Mouse (Mus musculus): ENCODE data around the gene Csnk2a2. TPM values are rescaled to one million over a fixed set of nuclear protein-coding genes. Genes with fewer than 3 reads are reported as not detected.

Gene Csnk2a2
- polyA plus RNA-seq, 1 experiment, result 18.2 TPM

- DNase-seq (ENCODE audit: low read depth), result no peak
Observed at GRCm38 (mm10) chr8:95487800-95488697, 1.8 kb downstream of the Csnk2a2 start.

- no peak for DNase-seq (ENCODE audit: low read depth)
Observed at GRCm38 (mm10) chr8:95470008-95470407, 19.8 kb downstream of the Csnk2a2 start.

- DNase-seq (ENCODE audit: low read depth), result no peak
Observed at GRCm38 (mm10) chr8:95468995-95469394, 20.8 kb downstream of the Csnk2a2 start.

DNA sequence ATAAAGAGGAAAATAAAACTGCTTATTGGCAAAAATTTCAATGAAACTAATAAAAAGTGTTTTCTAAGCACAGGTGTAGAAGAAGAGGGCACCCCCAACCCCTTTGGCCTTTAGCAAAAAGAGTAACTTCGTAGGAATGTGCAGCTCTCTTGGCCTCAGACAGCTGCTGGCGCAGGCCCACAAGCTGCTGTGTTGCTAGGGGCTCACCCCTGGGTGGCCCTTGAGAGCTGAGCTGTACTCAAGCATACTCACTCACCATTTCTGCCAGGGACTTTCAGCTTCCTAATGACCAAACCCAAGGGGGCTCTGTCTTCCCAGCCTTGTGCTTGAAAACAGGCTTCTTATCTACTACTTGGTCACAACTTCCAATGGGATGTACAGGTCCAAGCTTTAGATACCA, 23.3 kb downstream of the Csnk2a2 start:
- DNase-seq (ENCODE audit: low read depth), result no peak

DNA sequence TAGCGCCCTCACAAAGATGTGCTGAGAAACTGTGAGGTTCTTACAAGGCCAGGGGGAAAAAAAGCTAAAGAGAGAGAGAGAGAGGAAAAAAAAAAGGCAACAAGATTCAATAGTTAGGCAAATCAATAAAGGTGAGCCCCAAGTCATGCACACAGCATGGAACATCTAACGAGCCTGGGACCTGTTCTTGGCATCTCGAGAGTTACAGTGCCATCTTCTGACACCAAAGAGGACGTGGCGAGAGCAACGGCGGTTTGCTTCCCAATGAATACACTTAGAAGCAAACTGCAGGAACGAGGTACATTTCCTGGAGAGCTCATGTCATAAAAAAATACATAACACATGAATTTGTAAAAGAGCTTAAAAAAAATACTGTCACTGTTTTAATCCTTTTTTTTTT, 37.3 kb downstream of the Csnk2a2 start:
- DNase-seq (ENCODE audit: low read depth), result no peak

- DNase-seq (ENCODE audit: low read depth), result no peak
Observed at GRCm38 (mm10) chr8:95450271-95450670, 39.6 kb downstream of the Csnk2a2 start.

DNA sequence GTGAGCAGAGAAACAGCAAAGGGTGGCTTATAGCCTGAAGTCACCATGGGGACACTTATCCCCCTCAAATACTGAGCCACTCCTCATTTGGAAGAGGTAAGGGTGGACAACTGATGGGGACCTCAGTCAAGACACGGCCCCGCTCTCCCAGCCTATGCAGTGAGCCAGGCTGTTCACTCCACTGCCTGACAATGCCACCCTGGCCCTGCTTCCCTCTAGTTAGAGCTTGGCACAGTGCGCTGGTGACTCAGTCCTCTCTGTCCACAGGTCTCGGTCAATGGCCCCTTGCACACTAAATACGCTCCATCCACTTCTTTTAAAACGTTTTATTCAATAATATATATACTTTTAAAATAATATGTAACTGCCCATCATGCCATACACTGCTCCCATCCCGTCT, 42.2 kb downstream of the Csnk2a2 start:
- no peak for DNase-seq (ENCODE audit: low read depth)

DNA sequence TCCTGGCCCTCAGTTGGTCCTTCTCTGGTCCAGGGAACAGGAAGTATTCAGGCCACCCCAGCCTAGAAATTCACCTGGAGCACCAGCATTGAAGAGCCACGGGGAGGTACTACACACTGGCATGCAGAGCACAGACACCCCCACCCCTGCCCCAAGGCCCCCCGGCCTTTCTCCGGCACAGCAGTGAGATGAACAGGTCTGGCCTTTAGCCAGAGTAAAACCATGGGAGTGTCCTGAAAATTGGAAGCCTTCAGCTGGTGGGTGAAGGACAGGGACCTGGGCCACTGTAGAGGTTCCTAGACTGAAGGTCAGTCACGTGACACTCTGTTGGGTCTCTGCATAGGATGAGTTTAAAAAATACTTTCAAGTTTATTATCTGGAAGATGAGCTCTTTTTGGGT, 44.8 kb downstream of the Csnk2a2 start:
- no peak for DNase-seq (ENCODE audit: low read depth)

- DNase-seq (ENCODE audit: low read depth), result no peak
Observed at GRCm38 (mm10) chr8:95441491-95442039, 48.3 kb downstream of the Csnk2a2 start.

DNA sequence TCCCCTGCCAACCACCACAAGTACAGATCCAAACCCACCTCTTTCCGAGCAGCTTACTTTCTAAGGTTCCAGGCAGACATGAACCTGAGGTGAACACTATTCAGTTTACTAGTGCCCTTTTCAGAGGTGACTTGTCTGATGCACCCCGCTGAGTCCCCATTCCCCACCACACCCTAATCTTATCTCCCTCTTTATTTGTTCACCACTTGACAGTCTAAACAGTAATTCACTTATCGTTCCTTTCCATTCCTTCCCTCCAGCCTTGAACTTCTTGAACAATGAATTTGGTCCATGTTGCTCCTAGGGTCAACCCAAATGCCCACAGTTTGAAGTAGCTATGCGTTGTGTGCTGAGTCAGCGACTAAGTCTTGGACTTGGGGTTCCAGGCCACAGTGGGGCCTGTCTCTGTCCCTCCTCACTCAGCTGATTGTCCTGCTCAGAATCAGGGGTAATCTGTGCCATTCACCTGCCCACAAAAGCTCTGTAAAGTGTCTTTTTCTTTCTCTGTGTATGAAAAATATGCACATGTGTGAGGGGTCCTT, 49.6 kb downstream of the Csnk2a2 start:
- no peak for DNase-seq (ENCODE audit: low read depth)

- no peak for DNase-seq (ENCODE audit: low read depth)
Observed at GRCm38 (mm10) chr8:95439421-95439820, 50.4 kb downstream of the Csnk2a2 start.

- no peak for DNase-seq (ENCODE audit: low read depth)
Observed at GRCm38 (mm10) chr8:95437341-95437992, 52.4 kb downstream of the Csnk2a2 start.

- DNase-seq (ENCODE audit: low read depth), result no peak
Observed at GRCm38 (mm10) chr8:95435930-95436329, 53.9 kb downstream of the Csnk2a2 start.

GRCm38 (mm10) chr8:95435471-95435870, 54.4 kb downstream of the Csnk2a2 start:
- no peak for DNase-seq (ENCODE audit: low read depth)

DNA sequence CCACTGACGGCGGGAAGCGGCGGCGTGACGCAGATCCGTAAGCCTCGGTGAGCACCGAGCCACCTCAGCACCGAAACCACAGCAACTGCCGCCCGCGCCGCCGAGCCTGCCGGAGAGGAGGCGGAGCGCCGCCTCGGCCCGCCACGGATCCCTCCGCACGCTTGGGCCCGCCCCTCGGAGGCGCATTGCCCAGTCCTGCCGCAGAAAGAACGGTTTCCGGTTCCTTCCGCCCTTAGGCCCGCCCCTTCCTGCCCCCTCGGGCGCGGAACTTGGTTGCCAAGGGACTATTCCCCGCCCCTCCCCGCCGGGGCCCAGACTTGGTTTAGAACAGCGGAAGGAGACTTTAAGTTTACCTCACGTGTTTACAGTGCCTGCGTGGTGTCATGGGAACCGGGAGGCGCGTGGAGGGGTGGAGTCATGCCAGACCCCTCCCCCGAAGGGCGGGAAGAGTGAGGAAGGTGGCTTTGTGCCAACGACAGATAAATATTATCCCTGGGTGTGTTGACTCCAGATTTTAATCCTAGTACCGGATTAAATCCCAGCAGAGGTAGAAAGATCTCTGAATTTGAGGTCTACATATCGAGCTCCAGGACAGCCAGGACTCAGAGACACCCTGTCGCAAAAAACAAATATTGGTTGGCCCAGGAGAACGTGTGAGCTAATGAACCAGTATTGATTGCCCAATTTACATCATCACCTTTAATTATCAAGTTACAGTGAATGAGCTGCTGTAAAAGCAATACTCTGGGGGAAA, 55.0 kb downstream of the Csnk2a2 start, which contains the start of gene Cfap20:
Gene Cfap20 (minus strand): TSS at position 184 of the 754 bp plus-strand sequence.
- peak; percentile 71 for DNase-seq (ENCODE audit: low read depth)

- no peak for DNase-seq (ENCODE audit: low read depth)
Observed at GRCm38 (mm10) chr8:95434233-95434632, 55.6 kb downstream of the Csnk2a2 start.

DNA sequence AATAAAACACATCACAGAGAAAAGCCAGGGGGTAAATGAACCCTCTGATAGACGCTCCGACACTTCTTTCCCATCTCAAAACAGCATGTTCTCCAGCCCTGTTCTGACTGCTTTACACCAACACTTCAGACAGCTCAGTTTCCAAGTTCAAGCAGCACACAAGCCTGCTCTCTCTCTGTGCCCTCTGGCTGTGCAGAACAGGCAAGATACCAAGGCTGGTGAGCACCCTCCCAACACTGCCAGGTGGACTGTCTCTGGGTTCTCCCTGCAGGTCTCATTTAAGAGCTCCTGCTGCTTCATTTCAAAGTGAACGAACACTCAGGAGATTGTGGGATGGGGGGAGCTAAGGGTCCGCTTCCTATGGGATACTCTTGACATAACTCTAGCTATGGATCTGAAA, 56.7 kb downstream of the Csnk2a2 start:
- no peak for DNase-seq (ENCODE audit: low read depth)

DNA sequence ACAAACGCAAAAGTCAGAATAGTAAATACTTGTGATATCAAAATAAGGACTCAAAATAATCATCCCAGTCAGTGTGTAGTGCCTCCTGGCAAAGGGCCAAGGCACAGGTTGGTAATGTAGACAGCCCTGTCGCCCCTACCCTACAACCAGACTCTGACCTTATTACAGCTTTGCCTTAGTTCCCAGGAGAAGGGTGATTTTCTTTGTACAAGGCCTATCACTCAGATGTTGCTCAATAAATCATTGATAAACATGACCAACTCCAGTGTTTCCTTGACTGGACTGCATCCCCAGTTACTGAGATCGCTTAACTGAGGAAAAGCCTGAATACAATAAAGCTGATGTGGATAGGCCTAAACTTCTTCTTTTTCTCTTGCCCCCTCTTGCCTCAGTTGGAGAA, 57.4 kb downstream of the Csnk2a2 start:
- DNase-seq (ENCODE audit: low read depth), result no peak

DNA sequence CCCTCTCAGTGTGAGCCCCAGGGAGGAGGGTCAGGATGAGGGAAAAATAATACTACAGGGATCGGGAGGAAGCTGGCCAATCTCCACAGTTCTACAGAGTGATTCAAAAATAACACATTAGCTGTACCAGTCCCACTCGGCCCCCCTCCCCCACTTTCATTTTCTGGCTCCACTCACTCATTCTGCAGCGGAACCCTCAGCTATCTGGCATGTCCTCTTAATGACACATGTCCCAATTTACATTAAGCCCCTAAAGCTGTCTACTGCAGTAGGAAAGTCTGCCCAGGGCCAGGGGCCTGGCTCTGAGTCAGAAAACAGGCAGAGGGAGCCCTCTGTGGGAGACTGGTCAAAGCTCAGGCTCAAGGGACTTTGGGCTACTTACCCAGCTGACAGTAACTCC, 59.9 kb downstream of the Csnk2a2 start:
- DNase-seq (ENCODE audit: low read depth), result no peak

- DNase-seq (ENCODE audit: low read depth), result no peak
Observed at GRCm38 (mm10) chr8:95427594-95428535, 62.0 kb downstream of the Csnk2a2 start.

All from gonadal fat pad, adult 2 months (tissue).